Mouse (Mus musculus): ENCODE results near the gene Cox11. TPM values are rescaled to one million over a fixed set of nuclear protein-coding genes. Genes with fewer than 3 reads are reported as not detected.

Cox11 gene
- polyA plus RNA-seq, 2 experiments: 16.0 to 17.4 TPM

DNA sequence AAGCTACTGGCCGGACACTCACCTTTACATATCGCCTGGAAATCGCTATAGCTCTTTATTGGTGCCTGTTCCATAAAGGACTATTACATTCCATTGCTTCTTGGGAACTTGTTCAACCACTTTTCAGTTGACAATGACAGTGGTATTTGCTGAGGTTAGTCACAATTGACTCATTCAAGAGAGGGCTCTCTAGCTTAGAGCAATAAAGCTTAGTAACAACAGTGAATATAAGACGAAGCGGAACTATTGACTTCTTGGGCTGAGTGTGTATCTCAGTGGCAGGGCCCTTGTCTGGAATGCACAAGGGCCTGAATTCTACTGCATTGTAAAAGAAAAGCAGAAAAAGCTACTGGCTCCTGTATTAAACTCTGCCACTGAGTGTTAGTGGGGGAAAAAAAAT is 40.6 kb downstream of the Cox11 start:
- DNase-seq (ENCODE audit: low read depth in 3 of 3, low spot score in 3 of 3) (no peak), ATAC-seq (ENCODE audit: insufficient read depth) (no peak)
- WGBS (ENCODE audit: insufficient replicate concordance): 95% methylated on average over 5 of the region's 5 CpGs
- peaks cover 62% of the 10 kb centered on the region for H3K36me3 ChIP-seq (replicated peaks; ENCODE audit: control insufficient read depth, insufficient read depth, low read depth)
- H3K27me3 ChIP-seq (ENCODE audit: control insufficient read depth, insufficient read depth, low read length): no peaks in the 10 kb centered on the region
- peak overlapping the region in 1 of 2 experiments; percentile 73; a peak in 2 of 4 replicates for H3K4me3 ChIP-seq (ENCODE audit: insufficient read depth in 1 of 2, low read depth in 2 of 2, low read length in 2 of 2)
- TF ChIP-seq CTCF (IDR thresholded peaks at IDR 0.05; ENCODE audit: low read depth) (no peak), EP300 (IDR thresholded peaks at IDR 0.05; ENCODE audit: low read depth) (no peak)
- H3K27ac ChIP-seq: peak overlapping the region; percentile 18
- no peak overlapping the region for H3K9ac ChIP-seq (replicated peaks)
- peak overlapping the region; percentile 67 for H3K4me2 ChIP-seq (ENCODE audit: low read depth)
- peaks cover 23 to 40% of the 10 kb centered on the region in 2 experiments for H3K4me1 ChIP-seq (replicated peaks; ENCODE audit: control insufficient read depth in 2 of 2, insufficient read depth in 2 of 2, low read length in 1 of 2)
- H3K9me3 ChIP-seq (ENCODE audit: control insufficient read depth, low read length): no peaks in the 10 kb centered on the region

- DNase-seq (ENCODE audit: low read depth in 3 of 3, low spot score in 3 of 3) (no peak), ATAC-seq (ENCODE audit: insufficient read depth) (no peak)
- Histone ChIP-seq H3K9ac (replicated peaks) (no peak overlapping the region), H3K9me3 (ENCODE audit: control insufficient read depth, low read length) (no peaks in the 10 kb centered on the region), H3K4me3 (ENCODE audit: insufficient read depth in 1 of 2, low read depth in 2 of 2, low read length in 2 of 2) (no peak overlapping the region), H3K4me2 (ENCODE audit: low read depth) (no peak overlapping the region), H3K36me3 (replicated peaks; ENCODE audit: control insufficient read depth, insufficient read depth, low read depth) (peaks cover 60% of the 10 kb centered on the region), H3K27me3 (ENCODE audit: control insufficient read depth, insufficient read depth, low read length) (no peaks in the 10 kb centered on the region), H3K4me1 (replicated peaks; ENCODE audit: control insufficient read depth in 2 of 2, insufficient read depth in 2 of 2, low read length in 1 of 2) (peaks cover 17 to 37% of the 10 kb centered on the region in 2 experiments), H3K27ac (no peak overlapping the region)
- TF ChIP-seq EP300 (IDR thresholded peaks at IDR 0.05; ENCODE audit: low read depth): no peak
- no peak for TF ChIP-seq CTCF (IDR thresholded peaks at IDR 0.05; ENCODE audit: low read depth)
Measured at GRCm38 (mm10) chr11:90681171-90681570, 43.2 kb downstream of the Cox11 start.

- H3K9me3 ChIP-seq (ENCODE audit: control insufficient read depth, low read length): no peaks in the 10 kb centered on the region
- DNase-seq (ENCODE audit: low read depth in 3 of 3, low spot score in 3 of 3) (no peak), ATAC-seq (ENCODE audit: insufficient read depth) (no peak)
- H3K27me3 ChIP-seq (ENCODE audit: control insufficient read depth, insufficient read depth, low read length): no peaks in the 10 kb centered on the region
- H3K36me3 ChIP-seq (replicated peaks; ENCODE audit: control insufficient read depth, insufficient read depth, low read depth): peaks cover 43% of the 10 kb centered on the region
- peaks cover 14 to 23% of the 10 kb centered on the region in 2 experiments for H3K4me1 ChIP-seq (replicated peaks; ENCODE audit: control insufficient read depth in 2 of 2, insufficient read depth in 2 of 2, low read length in 1 of 2)
- H3K9ac ChIP-seq (replicated peaks): no peak overlapping the region
- H3K4me2 ChIP-seq (ENCODE audit: low read depth): peak overlapping the region; percentile 77; the same call in 1 of the 2 replicates
- no peak for TF ChIP-seq CTCF (IDR thresholded peaks at IDR 0.05; ENCODE audit: low read depth)
- TF ChIP-seq EP300 (IDR thresholded peaks at IDR 0.05; ENCODE audit: low read depth): no peak
- no peak overlapping the region; a peak in 1 of 4 replicates for H3K4me3 ChIP-seq (ENCODE audit: insufficient read depth in 1 of 2, low read depth in 2 of 2, low read length in 2 of 2)
- no peak overlapping the region for H3K27ac ChIP-seq
- 38% methylated on average over 6 of the region's 6 CpGs for WGBS (ENCODE audit: insufficient replicate concordance)
Measured at GRCm38 (mm10) chr11:90684765-90685164, 46.8 kb downstream of the Cox11 start.

DNA sequence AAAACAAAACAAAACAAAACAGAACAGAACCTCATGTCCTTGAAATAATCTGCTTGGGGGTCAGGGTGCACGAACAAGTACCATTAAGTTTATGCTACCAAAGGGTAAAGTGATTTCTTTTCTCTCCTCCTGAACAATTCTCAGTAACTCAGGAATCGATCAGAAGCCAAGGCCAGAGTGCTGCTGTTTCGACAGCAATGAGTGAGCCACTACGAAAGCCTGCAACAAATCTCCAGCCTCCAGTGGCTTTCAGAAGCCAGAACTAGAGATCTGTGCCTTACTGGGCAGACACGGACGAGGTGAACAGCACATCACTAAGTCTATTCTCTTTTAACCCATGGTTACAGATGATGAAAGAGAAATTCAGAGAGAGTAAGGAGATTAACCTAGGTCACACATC is 47.2 kb downstream of the Cox11 start:
- Histone ChIP-seq H3K27me3 (ENCODE audit: control insufficient read depth, insufficient read depth, low read length) (no peaks in the 10 kb centered on the region), H3K4me2 (ENCODE audit: low read depth) (peak overlapping the region; percentile 77), H3K27ac (no peak overlapping the region), H3K36me3 (replicated peaks; ENCODE audit: control insufficient read depth, insufficient read depth, low read depth) (peaks cover 39% of the 10 kb centered on the region), H3K4me1 (replicated peaks; ENCODE audit: control insufficient read depth in 2 of 2, insufficient read depth in 2 of 2, low read length in 1 of 2) (peaks cover 14 to 23% of the 10 kb centered on the region in 2 experiments), H3K4me3 (ENCODE audit: insufficient read depth in 1 of 2, low read depth in 2 of 2, low read length in 2 of 2) (peak overlapping the region in 1 of 2 experiments; percentile 87; a peak in 3 of 4 replicates), H3K9ac (replicated peaks) (peak overlapping the region; percentile 7; the same call in 1 of the 2 replicates), H3K9me3 (ENCODE audit: control insufficient read depth, low read length) (no peaks in the 10 kb centered on the region)
- 68% methylated on average over 6 of the region's 6 CpGs for WGBS (ENCODE audit: insufficient replicate concordance)
- DNase-seq (ENCODE audit: low read depth in 3 of 3, low spot score in 3 of 3) (no peak), ATAC-seq (ENCODE audit: insufficient read depth) (no peak)
- TF ChIP-seq EP300 (IDR thresholded peaks at IDR 0.05; ENCODE audit: low read depth) (no peak), CTCF (IDR thresholded peaks at IDR 0.05; ENCODE audit: low read depth) (no peak)

GRCm38 (mm10) chr11:90686287-90687025 is 48.5 kb downstream of the Cox11 start:
- H3K9me3 ChIP-seq (ENCODE audit: control insufficient read depth, low read length): no peaks in the 10 kb centered on the region
- H3K4me1 ChIP-seq (replicated peaks; ENCODE audit: control insufficient read depth in 2 of 2, insufficient read depth in 2 of 2, low read length in 1 of 2): peaks cover 20 to 31% of the 10 kb centered on the region in 2 experiments
- peaks cover 26% of the 10 kb centered on the region for H3K36me3 ChIP-seq (replicated peaks; ENCODE audit: control insufficient read depth, insufficient read depth, low read depth)
- peak overlapping the region; percentile 75 for H3K27ac ChIP-seq
- WGBS (ENCODE audit: insufficient replicate concordance): 58% methylated on average over 13 of the region's 13 CpGs
- H3K4me3 ChIP-seq (ENCODE audit: insufficient read depth in 1 of 2, low read depth in 2 of 2, low read length in 2 of 2): peak overlapping the region; percentile 87 to 92
- DNase-seq (ENCODE audit: low read depth in 3 of 3, low spot score in 3 of 3): peak in 1 of 3 experiments; percentile 64
- ATAC-seq (ENCODE audit: insufficient read depth): peak; percentile 70
- H3K4me2 ChIP-seq (ENCODE audit: low read depth): peak overlapping the region; percentile 77
- H3K27me3 ChIP-seq (ENCODE audit: control insufficient read depth, insufficient read depth, low read length): no peaks in the 10 kb centered on the region
- no peak for TF ChIP-seq CTCF (IDR thresholded peaks at IDR 0.05; ENCODE audit: low read depth)
- no peak for TF ChIP-seq EP300 (IDR thresholded peaks at IDR 0.05; ENCODE audit: low read depth)
- peak overlapping the region; percentile 85 for H3K9ac ChIP-seq (replicated peaks)

All from liver, embryonic 14.5 days (tissue).